Mouse (Mus musculus) thymus, postnatal 36 days (tissue): ENCODE results near the gene Grik3.
"Not testable (repeated sequence)": the region's sequence is repeated elsewhere in the genome, so short reads cannot be mapped to it uniquely, and the experiment has no call there.

ENCODE experiments used
- DNase-seq, 2 experiments: peaks; one replicate each; pipeline ENCODE4 v3.0.0; 2022; ENCODE audit warnings: mixed read lengths in 2 of 2

The Grik3 gene

GRCm38 (mm10) chr4:125599510-125600005 lies 109.1 kb downstream of the Grik3 start:
- DNase-seq: no peak

GRCm38 (mm10) chr4:125600642-125601041 lies 110.1 kb downstream of the Grik3 start:
- no peak for DNase-seq

- no peak for DNase-seq
These were observed 110.8 kb downstream of the Grik3 start for GRCm38 (mm10) chr4:125601301-125601700.

GRCm38 (mm10) chr4:125604494-125604893 lies 114.0 kb downstream of the Grik3 start:
- no peak for DNase-seq

- no peak for DNase-seq
These were observed 115.6 kb downstream of the Grik3 start for GRCm38 (mm10) chr4:125606147-125606546.

GRCm38 (mm10) chr4:125607397-125608042 lies 117.0 kb downstream of the Grik3 start:
- no peak for DNase-seq

- not testable (repeated sequence) for DNase-seq
These were observed 118.4 kb downstream of the Grik3 start for GRCm38 (mm10) chr4:125608896-125609295.

GRCm38 (mm10) chr4:125609320-125610306 lies 119.1 kb downstream of the Grik3 start:
- no peak for DNase-seq

GRCm38 (mm10) chr4:125617851-125618250 lies 127.4 kb downstream of the Grik3 start:
- DNase-seq: no peak

GRCm38 (mm10) chr4:125618524-125619320 lies 128.2 kb downstream of the Grik3 start:
- DNase-seq: no peak

GRCm38 (mm10) chr4:125624885-125625678 lies 134.6 kb downstream of the Grik3 start:
- DNase-seq: no peak

GRCm38 (mm10) chr4:125629544-125629943 lies 139.0 kb downstream of the Grik3 start:
- no peak for DNase-seq

- DNase-seq: peak; percentile 8 to 13
These were observed 144.5 kb downstream of the Grik3 start for GRCm38 (mm10) chr4:125635037-125635436.

- DNase-seq: no peak
These were observed 146.3 kb downstream of the Grik3 start for GRCm38 (mm10) chr4:125636616-125637304.

GRCm38 (mm10) chr4:125637364-125637763 lies 146.9 kb downstream of the Grik3 start:
- no peak for DNase-seq

- DNase-seq: no peak
These were observed 150.0 kb downstream of the Grik3 start for GRCm38 (mm10) chr4:125640520-125640919.

GRCm38 (mm10) chr4:125640921-125641663 lies 150.6 kb downstream of the Grik3 start:
- no peak for DNase-seq

GRCm38 (mm10) chr4:125644581-125645568 lies 154.4 kb downstream of the Grik3 start:
- DNase-seq: no peak

- DNase-seq: no peak
These were observed 161.3 kb downstream of the Grik3 start for GRCm38 (mm10) chr4:125651676-125652246.
